Mouse (Mus musculus): ENCODE measurements at regions not wholly inside any gene's neighbourhood (a gene's known extent, or its start where the extent isn't known, plus 50 kb on each side); places are given as distances from the start of the nearest gene placed in this dataset.

GRCm38 (mm10) chr9:98695035-98695434, 93.6 kb upstream of the Mrps22 start:
- DNase-seq (ENCODE audit: extremely low spot score in 1 of 2, low spot score in 1 of 2): no peak

DNA sequence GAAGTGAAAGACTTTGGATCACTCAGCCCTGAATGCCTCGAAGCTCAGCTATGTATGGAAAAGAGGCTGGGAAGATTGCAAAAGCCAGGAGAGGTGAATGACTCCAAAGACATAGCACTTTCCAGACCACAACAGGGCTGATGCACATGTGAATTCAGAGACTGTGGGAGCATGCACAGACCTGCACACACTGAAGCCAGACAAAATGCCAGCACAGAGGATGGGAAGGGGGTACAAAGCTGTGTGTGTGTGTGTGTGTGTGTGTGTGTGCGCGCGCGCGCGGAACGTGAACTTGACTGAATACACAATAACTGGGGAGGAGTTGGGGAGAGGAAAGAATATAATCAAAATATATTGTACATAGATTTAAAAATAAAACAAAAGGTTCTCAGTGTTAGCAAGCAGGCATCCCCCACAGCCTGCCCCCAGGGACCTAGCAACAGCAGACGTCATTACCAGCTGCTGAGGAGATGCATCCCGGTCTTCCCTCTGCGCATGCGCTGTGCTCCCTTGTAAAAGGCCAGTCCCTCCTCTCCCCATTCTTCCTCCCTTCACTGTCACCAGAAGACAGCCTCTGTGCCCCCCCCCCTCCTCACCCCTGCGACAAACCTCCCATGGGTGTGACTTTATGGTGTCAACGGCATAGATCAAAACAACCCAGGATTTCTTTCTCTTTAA, 89.5 kb upstream of the Mrps22 start:
- peak; percentile 25 to 65 for DNase-seq (ENCODE audit: extremely low spot score in 1 of 2, low spot score in 1 of 2)

DNA sequence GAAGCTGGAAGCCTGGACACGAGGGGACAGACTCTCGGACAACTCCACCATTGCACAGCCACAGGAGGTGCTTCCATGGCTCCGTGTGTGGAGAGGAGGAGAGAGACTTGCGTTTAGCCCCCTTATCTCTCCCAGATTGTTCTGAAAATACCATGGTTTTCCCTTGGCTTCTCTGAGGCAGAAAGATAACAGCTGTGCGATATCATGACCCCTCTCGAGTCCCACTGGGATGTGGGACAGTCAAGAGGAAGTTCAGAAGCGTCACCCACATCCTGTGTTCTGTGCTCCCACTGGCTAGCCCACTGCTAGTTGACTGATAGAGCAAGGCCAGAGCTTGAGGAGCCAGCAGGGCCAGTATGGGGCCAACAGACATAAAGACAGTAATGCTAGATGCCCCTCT, 84.1 kb upstream of the Mrps22 start:
- no peak for DNase-seq (ENCODE audit: extremely low spot score in 1 of 2, low spot score in 1 of 2)

GRCm38 (mm10) chr9:98684336-98684735, 82.9 kb upstream of the Mrps22 start:
- no peak for DNase-seq (ENCODE audit: extremely low spot score in 1 of 2, low spot score in 1 of 2)

- DNase-seq (ENCODE audit: extremely low spot score in 1 of 2, low spot score in 1 of 2): no peak
Measured at GRCm38 (mm10) chr9:98675612-98676011, 74.2 kb upstream of the Mrps22 start.

DNA sequence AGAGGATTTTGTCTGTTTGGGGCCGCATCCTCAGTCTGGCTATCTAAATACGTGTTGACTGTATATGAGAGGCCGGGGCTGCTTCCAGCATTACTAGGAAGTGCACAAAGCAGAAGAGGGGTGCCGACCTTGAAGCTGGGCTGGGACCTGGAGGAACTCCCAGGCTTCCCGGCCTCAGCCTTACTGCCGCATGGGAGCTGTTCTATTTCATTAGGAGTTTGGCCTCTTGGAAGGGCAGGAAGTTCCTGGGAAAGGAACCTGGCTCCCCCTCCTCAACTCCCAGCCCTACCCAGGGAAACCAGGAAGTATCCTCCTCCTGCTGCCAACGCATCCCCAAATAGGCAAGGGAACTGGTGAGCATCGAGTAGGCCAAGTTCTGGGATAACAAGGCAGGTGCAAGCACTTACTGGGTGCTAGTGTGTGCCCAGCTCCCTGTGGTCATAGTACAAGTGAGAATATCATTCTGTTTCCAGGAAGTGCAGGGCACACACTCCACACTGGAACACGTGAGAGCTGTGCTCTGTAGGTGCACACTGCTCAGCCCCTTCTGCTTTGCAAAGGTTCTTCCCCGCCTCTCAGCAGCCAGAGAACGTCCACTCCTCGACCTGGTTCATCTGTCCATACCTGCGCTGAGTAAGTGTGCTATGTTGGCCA, 72.1 kb upstream of the Mrps22 start:
- DNase-seq (ENCODE audit: extremely low spot score in 1 of 2, low spot score in 1 of 2): no peak

- DNase-seq (ENCODE audit: extremely low spot score in 1 of 2, low spot score in 1 of 2): no peak
Measured at GRCm38 (mm10) chr9:98672361-98672760, 70.9 kb upstream of the Mrps22 start.

DNA sequence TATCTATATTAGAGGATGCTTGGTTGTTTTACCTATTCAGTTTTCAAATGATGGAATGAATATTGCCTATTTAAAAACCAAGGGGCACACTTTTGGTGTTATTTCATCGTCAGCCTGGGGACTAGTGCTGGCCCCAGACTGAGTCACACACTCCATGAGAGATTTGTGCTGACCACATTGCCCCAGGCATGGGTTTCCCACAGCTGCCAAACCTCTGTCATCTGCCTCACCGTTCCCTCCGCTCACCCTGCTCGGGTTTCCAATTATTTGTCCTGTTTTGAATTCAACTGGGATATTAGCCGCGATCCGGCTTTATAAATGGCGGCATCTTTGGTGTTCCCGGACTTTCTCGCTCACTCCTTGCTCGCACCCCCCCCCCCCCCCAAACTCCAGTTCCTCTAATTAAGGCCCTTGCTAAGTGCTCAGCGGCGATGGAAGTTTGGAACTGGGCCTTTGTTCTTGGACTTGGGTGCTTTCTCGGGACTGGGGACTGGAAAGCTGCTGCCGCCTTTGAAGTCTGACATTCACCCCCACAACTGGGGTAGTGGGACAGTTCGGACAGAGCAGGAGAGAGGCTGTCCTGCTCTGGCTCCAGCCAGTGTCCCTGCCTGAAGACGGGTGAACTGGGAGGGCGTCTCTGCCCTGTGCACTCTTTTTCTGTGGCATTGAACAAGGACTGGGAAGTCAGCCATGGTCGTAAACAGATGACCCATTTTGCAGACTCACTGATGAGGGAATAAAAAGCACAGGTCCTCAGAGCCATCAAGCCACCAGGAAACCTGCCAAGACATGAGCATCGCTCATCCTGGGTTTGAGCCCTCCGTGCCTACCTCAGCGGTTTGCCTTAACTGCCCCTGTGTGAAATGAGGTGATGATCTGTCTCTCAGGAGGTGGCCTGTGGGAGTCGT, 67.2 kb upstream of the Mrps22 start:
- no peak for DNase-seq (ENCODE audit: extremely low spot score in 1 of 2, low spot score in 1 of 2)

DNA sequence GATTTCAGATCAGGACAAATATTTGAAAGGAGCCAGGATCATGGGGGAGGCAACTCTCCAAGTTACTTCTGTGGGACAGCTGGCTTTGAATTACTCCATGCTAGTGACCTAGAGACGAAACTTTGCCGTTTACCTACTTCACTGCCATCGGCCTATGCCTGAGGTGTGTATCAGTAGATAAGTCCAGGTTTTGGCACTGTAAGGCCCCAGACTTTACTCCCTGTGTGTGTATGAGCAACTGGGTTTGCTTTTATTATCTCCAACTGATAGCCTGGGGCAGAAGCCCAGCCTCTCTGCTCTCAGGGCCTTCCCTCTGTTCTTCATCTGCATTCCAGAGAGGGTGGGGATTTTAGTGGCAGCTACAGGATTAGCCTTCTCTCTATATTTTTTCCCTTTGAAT, 65.6 kb upstream of the Mrps22 start:
- no peak for DNase-seq (ENCODE audit: extremely low spot score in 1 of 2, low spot score in 1 of 2)

- no peak for DNase-seq (ENCODE audit: extremely low spot score in 1 of 2, low spot score in 1 of 2)
Measured at GRCm38 (mm10) chr9:98663011-98663410, 61.6 kb upstream of the Mrps22 start.

GRCm38 (mm10) chr9:98651681-98652080, 50.2 kb upstream of the Mrps22 start:
- no peak for DNase-seq (ENCODE audit: extremely low spot score in 1 of 2, low spot score in 1 of 2)

Data from frontal cortex, adult 2 months (tissue).